Mouse (Mus musculus) lung, postnatal 0 days (tissue): ENCODE results near the gene Gm20388.

ENCODE experiments used
- CTCF ChIP-seq: IDR thresholded peaks from 2 replicates; pipeline ENCODE4 v1.5.1; 2016; ENCODE audit warnings: antibody characterized with exemption, mild to moderate bottlenecking
- EP300 ChIP-seq: IDR thresholded peaks from 2 replicates; pipeline ENCODE4 v1.6.1; 2016; ENCODE audit warnings: antibody characterized with exemption, mild to moderate bottlenecking, control low read depth

DNA sequence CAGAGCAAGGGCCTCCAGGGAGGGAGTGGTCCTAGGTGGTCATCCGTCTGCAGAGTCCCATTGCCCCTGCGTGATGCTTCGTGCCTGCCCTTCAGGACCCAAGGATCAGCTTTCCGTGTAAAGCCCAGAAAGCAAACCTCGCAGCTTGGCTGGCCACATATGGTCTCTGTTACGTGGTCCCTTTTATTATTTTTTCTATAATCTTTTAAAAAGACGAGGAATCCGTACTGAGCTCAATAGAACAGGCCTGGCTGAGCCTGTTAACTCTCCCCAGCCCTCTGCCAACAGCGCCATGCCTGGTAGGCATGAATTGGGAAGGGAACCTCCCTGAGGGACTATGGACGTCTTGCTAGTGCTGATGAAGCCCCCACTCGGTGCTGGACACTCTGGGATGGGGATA is 2282.9 kb downstream of the Gm20388 start:
- TF ChIP-seq CTCF, result no peak
- TF ChIP-seq EP300, result no peak
